Mouse (Mus musculus): ENCODE data around the gene Gm6169.
"Not testable (repeated sequence)": the region's sequence is repeated elsewhere in the genome, so short reads cannot be mapped to it uniquely, and the experiment has no call there.

The Gm6169 gene

DNA sequence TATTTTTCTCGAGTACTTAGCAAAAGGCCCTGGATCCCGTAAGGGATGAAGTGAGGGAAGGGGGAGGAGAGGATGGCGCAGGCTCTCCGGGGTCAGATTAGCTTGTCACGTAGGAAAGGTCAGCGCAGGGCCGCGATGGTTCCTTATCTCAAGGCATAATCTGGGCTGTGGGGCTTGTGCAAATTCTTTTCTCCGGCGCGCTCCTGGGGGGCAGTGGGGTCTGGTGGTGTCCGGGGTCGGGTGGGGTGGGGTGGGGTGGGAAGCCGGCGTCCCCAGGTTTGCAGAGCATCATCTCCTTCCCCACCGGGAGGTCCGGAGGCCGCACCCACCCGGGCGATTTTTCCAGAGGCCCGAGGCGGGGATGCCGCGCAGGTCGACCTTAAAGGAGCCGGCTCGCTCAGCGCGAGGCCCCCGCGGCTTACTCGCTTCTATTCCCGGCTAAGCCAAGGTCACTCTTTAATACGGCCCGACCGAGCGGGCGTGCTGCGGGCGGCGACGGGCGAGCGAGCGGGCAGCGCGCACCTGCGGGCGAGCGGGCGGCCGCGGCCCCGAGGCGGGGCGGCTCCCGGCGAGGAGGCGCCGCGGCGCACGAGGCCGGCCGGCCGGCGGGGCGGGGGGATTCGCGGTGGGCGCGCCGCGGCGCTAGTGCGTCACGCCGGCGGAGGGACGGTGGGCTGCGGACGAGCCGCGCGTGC is 28.0 kb downstream of the Gm6169 start:
- DNase-seq (ENCODE audit: low read depth, low spot score): no peak

DNA sequence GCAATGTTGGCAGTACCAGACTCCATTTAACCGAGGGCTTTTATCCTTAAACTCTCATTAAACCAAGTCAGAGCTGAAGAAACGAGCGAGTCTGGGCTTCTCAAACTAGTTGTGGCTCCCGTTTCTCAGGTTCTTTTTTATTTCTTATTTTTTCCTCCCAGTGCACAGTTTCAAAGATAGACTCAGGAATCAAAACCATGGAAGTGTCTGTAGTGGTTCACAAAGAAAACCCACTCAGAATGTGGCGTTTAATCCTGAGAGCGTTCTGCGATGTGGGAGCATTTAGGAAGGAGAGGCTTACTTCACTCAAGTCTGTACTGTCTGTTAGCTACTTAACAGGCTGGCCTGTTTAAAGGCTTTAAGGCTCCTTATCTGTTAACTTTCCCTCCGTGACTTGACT is 30.9 kb downstream of the Gm6169 start:
- DNase-seq (ENCODE audit: low read depth, low spot score): no peak

DNA sequence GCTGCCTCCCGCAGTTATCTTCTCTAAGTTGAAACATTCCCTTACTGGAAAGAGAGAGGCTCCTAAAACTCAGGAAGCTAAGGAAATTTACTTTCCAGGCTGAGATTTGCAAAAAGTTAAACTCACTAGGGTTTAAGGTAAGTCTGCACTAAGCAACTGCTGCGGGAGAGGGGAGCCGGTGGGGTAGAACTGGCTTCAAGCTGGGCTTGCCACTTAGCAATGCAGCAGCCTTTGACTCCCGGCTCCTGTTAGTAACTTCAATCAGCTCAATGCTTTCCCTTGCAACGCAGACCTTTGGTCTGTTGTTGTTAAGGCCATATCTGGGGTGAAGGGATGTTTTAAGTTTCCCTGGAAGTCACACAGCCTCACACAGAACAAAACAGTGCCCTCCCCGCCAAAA is 31.3 kb downstream of the Gm6169 start:
- DNase-seq (ENCODE audit: low read depth, low spot score): no peak

DNA sequence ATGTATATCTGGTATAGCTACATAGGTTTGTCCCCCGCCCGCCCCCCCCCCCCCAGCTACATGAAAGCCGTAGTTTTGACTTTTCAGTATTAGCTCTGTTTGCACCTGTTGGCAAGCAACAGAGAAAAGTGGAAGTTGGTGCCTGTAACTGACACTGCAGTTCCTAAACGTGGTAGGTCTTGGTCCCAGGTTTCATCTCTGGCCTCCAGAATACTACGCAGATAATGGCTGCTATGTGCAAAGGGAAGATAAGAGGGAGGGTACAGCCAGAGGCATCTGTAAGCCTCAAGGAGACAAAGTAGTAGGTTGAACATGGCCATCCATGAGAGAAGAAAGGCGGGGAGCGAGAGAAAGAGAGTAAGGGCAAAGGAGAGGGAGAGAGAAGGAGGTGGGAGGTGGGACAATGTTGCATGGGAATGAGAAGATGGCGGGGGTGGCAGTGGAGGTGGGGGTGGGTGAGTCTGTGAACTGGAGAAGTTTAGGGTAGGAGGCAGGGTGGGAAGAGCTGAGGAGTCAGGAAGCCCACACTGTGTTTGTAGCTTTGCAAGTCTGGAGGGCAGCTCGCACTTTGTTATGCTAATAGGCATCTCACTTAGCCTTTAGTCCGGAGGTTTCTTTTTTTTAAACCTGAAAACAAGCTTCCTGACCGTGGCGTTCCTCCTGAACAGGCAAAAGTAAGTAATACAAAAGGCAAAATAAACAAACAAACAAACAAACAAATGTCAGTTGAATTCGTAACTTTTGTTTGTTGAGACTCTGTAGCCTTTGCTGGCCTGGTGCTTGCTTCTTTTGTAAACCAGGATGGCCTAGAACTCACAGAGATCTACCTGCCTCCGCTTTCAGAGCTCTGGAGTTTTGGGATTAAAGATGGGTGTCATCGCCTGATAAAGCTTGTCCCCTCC is 32.1 kb downstream of the Gm6169 start, which contains the start of gene Fam169a:
Fam169a (plus strand) TSS at position 638 of the 902 bp plus-strand sequence.
- DNase-seq (ENCODE audit: low read depth, low spot score): no peak

DNA sequence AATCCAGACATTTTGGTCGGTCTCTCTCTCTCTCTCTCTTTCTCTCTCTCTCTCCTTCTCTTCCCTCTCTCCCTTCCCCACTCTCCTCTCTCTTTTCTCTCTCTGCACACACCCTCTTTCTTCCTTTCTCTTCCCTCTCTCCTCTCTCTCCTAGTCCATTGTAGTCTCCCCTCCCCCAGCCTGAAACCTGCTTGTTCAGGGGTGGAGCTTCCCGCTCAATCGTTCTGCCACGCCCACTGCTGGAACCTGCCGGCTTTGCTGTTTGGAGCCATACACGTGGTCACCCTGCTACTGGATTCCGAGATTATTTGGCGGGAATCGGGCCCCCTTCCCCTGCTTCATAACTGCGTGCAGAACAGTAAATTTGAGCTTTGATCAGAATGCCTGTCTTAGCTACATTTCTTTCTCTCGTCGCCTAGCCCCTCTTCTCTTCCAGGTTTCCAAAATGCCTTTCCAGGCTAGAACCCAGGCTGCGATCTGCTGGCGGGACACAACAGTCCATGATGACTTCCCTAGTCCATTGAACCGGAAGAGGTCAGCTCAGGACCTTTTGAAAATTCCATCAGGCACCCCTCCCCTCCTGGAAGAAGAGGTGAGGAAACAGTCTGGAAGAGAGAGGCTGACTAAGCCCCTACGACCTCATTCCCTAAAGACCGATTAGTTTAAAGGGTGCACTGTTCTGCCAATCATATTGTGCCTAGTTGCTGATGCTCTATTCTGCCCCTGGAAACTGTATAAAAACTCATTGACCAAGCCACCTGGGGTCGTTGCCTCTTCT is 34.0 kb downstream of the Gm6169 start:
- not testable (repeated sequence) for DNase-seq (ENCODE audit: low read depth, low spot score)

DNA sequence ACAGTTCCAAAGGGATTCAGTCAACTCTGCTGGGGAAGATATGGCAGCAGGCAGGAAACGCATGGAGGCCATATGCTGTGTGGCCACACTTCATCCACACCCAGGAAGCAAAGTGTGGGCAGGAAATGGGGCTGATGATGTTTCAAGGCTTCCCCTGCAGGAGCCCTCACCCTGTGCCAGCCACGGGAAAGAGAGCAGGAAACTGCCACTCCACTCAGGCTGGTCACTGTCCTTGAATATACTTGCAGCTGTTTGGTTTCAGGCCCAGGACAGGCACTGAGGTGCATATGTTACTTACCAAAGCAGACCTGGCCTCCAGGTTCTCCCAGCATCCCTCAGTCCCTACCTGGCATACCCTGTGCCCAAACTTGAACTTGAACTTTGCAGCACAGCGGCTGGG is 34.6 kb downstream of the Gm6169 start:
- DNase-seq (ENCODE audit: low read depth, low spot score): no peak

DNA sequence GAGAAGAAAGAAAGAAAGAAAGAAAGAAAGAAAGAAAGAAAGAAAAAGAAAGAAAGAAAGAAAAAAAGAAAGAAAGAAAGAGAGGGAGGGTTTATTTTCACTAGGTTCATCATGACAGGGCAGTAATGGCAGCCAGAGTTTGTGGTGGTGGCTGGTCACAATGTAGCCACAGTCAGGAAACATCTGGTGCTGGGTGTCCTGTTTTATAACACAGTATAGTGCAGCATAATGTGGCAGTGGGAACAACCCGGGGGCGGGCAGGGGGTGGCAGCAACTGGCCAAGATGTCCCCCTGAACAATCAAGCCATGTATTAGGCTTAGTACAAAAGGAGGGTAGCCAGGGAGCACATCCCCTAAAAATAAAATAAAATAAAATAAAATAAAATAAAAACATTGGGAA is 35.6 kb downstream of the Gm6169 start:
- DNase-seq (ENCODE audit: low read depth, low spot score): no peak

DNA sequence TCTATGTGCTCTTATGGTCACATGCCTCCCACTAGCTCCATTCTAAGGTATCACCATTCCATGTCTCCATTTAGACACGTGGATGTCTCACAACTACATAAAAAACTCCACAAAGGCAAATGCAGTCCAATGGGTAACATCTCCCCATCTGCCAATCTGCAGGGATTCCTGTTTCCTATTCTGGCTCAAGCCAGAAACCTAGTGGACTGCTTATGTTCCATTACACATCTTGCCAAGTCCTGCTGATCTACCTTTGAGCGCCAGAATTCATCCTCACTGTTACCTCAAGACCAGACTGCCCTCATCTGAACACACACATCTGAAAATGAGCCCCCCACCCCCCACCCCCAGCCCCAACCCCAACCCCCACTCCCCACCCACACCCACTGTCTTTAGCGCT is 36.9 kb downstream of the Gm6169 start:
- DNase-seq (ENCODE audit: low read depth, low spot score): no peak

DNA sequence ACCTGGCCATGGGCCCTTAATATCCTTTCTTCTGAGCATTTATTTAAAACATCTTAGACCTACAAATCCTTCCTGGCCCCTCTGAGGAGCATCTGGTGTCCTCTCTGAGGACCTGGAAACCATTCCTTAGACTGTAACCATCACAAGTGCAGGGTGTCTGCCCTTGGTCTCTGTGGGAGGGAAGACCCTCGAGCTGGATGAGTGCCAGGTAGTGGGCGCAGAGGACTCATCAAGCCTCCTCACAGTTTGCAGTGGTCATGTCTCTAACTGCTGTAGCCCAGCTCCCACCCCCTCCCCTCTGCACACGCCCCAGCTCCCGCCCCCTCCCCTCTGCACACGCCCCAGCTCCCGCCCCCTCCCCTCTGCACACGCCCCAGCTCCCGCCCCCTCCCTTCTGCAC is 38.7 kb downstream of the Gm6169 start:
- DNase-seq (ENCODE audit: low read depth, low spot score): no peak

DNA sequence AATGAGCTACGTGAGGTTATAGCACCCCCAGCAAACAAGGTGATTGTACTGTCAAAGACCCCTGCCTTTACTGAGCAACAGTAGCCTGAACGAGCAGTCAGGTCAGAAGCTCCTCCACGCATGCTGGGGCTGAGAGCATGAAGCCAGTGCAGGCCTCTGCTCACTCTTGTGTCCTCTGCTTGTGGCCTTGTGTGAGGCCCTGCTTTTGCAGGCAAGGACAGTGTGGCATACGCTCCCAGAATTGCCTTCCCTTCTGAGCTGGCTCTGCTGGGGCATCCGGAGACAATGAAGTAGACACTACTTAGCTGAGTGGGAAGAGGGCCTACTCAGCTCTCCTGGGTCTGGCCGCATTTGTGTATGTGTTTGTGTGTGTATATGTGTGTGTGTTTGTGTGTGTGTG is 39.3 kb downstream of the Gm6169 start:
- DNase-seq (ENCODE audit: low read depth, low spot score): no peak

DNA sequence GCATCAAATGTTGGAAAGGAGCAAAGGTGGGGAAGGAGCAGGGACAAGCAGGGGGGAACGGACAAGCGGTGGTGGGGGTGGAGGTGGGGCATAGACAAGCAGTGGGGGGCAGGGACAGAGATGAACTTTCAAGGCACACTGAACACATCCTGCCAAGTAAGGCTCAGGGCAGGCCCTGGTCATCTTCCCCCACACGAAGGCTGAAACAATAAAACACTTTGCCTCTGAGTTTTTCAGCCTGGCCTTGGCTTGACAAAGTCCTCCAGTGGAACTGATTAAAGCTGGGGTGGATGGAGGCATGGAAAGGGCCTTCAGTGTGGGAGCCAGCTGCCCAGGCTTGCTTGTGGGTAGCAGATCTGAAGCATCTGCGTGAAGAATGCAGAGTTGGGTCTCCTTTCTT is 41.2 kb downstream of the Gm6169 start:
- DNase-seq (ENCODE audit: low read depth, low spot score): no peak

DNA sequence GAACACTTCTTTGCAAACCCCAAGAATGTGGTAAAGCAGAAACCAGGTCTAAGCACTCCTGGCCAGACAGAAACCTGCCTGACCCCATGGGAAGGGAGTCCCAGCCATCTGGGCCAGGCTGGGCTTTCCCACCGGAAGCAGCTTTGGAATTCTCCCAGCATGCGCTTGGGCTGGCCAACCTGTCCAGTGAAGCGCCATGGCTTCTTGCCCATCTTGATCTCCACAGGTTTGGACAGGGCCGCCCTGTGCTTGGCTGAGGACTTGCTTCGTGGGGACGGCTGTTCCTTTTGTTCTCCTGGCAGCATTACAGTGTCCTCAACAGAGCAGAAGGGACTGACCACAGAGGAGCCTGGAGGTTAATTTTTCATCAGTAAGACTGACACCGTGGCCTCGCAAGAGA is 45.2 kb downstream of the Gm6169 start:
- DNase-seq (ENCODE audit: low read depth, low spot score): no peak

DNA sequence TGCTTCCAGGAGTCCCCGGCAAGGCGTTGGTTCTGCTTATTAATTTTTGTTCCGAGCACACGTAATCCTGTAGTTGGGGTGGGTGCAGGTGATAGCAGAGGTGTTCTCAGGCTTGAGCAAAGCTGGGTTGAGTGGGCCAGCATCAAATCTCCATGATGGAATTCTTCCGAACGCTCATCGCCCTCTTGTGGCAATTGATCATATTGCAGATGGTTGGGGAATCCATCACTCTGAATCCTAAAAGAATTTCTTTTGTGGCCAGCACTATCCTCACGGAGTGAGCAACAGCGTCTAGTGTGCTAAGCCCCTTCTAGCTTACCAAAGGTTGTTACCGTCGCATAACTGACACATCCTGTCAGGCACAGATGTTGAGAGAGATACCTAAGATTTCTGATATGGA is 46.4 kb downstream of the Gm6169 start:
- peak; percentile 14 for DNase-seq (ENCODE audit: low read depth, low spot score)

DNA sequence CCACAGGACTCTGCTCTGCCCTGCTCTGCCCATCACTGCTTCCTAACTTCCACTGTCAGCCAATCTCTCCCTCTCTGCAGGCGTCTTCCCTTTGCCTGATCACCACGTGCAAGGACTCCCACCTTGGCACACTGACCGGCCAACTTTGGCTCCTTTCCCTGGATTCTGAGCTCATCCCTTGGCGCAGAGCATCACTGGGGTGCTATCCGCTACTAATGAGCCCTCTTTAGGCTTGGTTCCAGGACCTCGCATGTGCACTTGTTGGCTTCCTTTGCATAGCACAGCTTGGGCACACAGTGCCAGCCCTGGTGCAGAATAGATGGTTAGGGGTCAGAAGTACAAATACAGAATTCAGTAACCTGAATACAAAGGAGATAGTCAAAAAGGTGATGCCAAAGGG is 47.9 kb downstream of the Gm6169 start:
- no peak for DNase-seq (ENCODE audit: low read depth, low spot score)
